Comparison of ENCODE assay signal across 30 mouse cellular contexts in the genomic region with DNA sequence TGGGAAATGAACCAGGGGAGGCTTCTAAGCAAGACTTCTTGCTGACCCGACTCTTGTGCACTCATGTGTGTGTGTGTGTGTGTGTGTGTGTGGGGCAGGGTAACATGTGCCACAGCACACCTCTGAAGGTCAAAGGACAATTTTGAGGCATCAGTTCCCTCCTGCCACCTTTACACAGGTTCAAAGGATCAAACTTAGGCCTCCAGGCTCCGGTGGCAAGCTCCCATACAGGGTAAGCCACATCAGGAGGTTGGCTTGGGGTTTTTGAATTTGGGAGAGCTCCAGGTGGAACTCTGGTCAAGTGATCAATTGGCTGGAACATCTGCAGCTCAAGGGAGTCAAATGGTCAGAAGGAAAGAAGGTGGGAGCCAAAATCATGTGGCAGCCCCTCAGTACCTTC. TPM values are rescaled to one million over a fixed set of nuclear protein-coding genes. Genes with fewer than 3 reads are reported as not detected.
DNase-seq lines count a peak whose midpoint lies in the region; ATAC-seq and TF ChIP-seq lines count a peak whose summit lies in the region.
"Had no signal": no experiment of that assay in that cellular context is flagged by ENCODE, and none has a peak within 500 bp of the region (broad histone marks: within the 10 kb centered on the region; RNA-seq: fewer than 3 reads in every experiment).

No protein-coding gene starts in this region.

- no peaks in the 10 kb centered on the region for H3K27me3 ChIP-seq in kidney, adult 2 months (replicated peaks; ENCODE audit: control insufficient read depth, insufficient read depth, low read length)
- H3K27me3 ChIP-seq in kidney, embryonic 16.5 days (ENCODE audit: insufficient read depth, low read length), result no peaks in the 10 kb centered on the region
- H3K27me3 ChIP-seq: forebrain, embryonic 13.5 days had no signal

- H3K9me3 ChIP-seq in kidney, embryonic 16.5 days (ENCODE audit: low read length), result no peaks in the 10 kb centered on the region
- H3K9me3 ChIP-seq: forebrain, embryonic 10.5 days; forebrain, embryonic 13.5 days; G1E; heart, embryonic 10.5 days; heart, embryonic 13.5 days had no signal

- no peak for TF ChIP-seq CTCF in kidney, adult 2 months (conservative IDR thresholded peaks at IDR 0.05; ENCODE audit: insufficient read depth, insufficient read length, low read depth, low read length)

- no peak for ATAC-seq in kidney, embryonic 16.5 days (ENCODE audit: low FRiP score, low TSS enrichment)
- ATAC-seq: forebrain, embryonic 13.5 days; forebrain, embryonic 16.5 days; hindbrain, postnatal 0 days; Patski had no signal

- H3K27ac ChIP-seq in kidney, adult 2 months (ENCODE audit: insufficient read depth, low read depth, low read length), result no peak overlapping the region
- no peak overlapping the region for H3K27ac ChIP-seq in kidney, embryonic 16.5 days (ENCODE audit: low read length)
- H3K27ac ChIP-seq in brown adipose tissue, adult 24 weeks (replicated peaks; ENCODE audit: low read depth, low read length), result peak overlapping the region; percentile 79
- H3K27ac ChIP-seq: forebrain, embryonic 10.5 days; forebrain, embryonic 13.5 days; heart, adult 2 months; heart, embryonic 10.5 days; heart, embryonic 13.5 days; hindbrain, embryonic 14.5 days; hindbrain, postnatal 0 days had no signal

- H3K4me1 ChIP-seq in kidney, adult 2 months (ENCODE audit: control insufficient read depth, insufficient read depth, low read length), result peaks cover 3% of the 10 kb centered on the region; the same call in 1 of the 2 replicates
- no peaks in the 10 kb centered on the region for H3K4me1 ChIP-seq in kidney, embryonic 16.5 days (ENCODE audit: insufficient read depth, low read length)
- 0 out of 2 replicates have a peak, but pooled peaks cover 3% of the 10 kb centered on the region for H3K4me1 ChIP-seq in brown adipose tissue, adult 24 weeks (ENCODE audit: control insufficient read depth, insufficient read depth, insufficient read length, low read length)
- H3K4me1 ChIP-seq: forebrain, embryonic 10.5 days; forebrain, embryonic 13.5 days; heart, embryonic 10.5 days; heart, embryonic 13.5 days had no signal

- DNase-seq in adrenal gland, postnatal 14 days, result peak; percentile 54
- DNase-seq in adrenal gland, adult 8-10 months, result no peak
- peak; percentile 84 for DNase-seq in kidney, adult 2 months
- DNase-seq in kidney, postnatal 25 days, result peak; percentile 24 to 68
- no peak for DNase-seq in kidney, postnatal 4 days
- DNase-seq in testis, postnatal 14 days (ENCODE audit: low spot score), result no peak
- DNase-seq: adrenal gland, postnatal 25 days; B cell, adult 2 months; cerebellum, adult 18-20 months; cerebellum, adult 9-10 months; cerebellum, postnatal 14 days; gastrocnemius, postnatal 10 days; gastrocnemius, postnatal 36 days; heart, adult 2 months; heart, postnatal 14 days; heart, postnatal 4 days had no signal

- 33% methylated on average over 2 of the region's 2 CpGs for WGBS in kidney, adult 2 months
- WGBS in kidney, embryonic 16.5 days, result 67% methylated on average over 2 of the region's 2 CpGs

- H3K4me2 ChIP-seq in kidney, embryonic 16.5 days (replicated peaks; ENCODE audit: low read depth, low read length), result no peak overlapping the region
- H3K4me2 ChIP-seq: forebrain, embryonic 13.5 days; heart, embryonic 13.5 days; hindbrain, embryonic 14.5 days had no signal

- H3K4me3 ChIP-seq in kidney, adult 2 months (ENCODE audit: insufficient read depth, low read depth, low read length), result no peak overlapping the region
- H3K4me3 ChIP-seq in kidney, embryonic 16.5 days (ENCODE audit: low read length), result no peak overlapping the region
- no peak overlapping the region for H3K4me3 ChIP-seq in brown adipose tissue, adult 24 weeks (ENCODE audit: insufficient read depth, low read depth, low read length)
- H3K4me3 ChIP-seq: forebrain, embryonic 10.5 days; forebrain, embryonic 13.5 days; heart, adult 2 months; heart, embryonic 10.5 days; heart, embryonic 13.5 days had no signal

- no peaks in the 10 kb centered on the region for H3K36me3 ChIP-seq in kidney, adult 2 months (ENCODE audit: control insufficient read depth, insufficient read depth, low read length)
- no peaks in the 10 kb centered on the region for H3K36me3 ChIP-seq in kidney, embryonic 16.5 days (ENCODE audit: insufficient read depth, low read length)
- H3K36me3 ChIP-seq: forebrain, embryonic 10.5 days; G1E; heart, embryonic 10.5 days; heart, embryonic 13.5 days had no signal

- H3K9ac ChIP-seq in kidney, embryonic 16.5 days (replicated peaks; ENCODE audit: low read length), result no peak overlapping the region
- H3K9ac ChIP-seq: forebrain, embryonic 13.5 days; heart, embryonic 13.5 days; hindbrain, embryonic 14.5 days had no signal

- TF ChIP-seq POLR2A in kidney, adult 2 months (IDR thresholded peaks at IDR 0.05; ENCODE audit: low read depth, low read length), result no peak

RNA-seq across cellular contexts. Expression of a gene that starts 6.1 kb away (rescaled TPM):
- 98.5 and 109 TPM in 2 replicates for total RNA-seq in adrenal gland, postnatal 14 days (2021)
- total RNA-seq in adrenal gland, adult 8-10 months (2022), result 100 to 1,000 TPM in 2 of 4 experiments, 10 to 100 TPM in 2; 92.3 to 120 (median 107) TPM
- polyA plus RNA-seq in kidney, adult 2 months (2012; rRNA removed), result 61.0 and 63.7 TPM in 2 replicates
- polyA plus RNA-seq in kidney, embryonic 16.5 days (2015; fragmentation: Nextera tagmentation; extraction: Ambion mirVana), result 51.6 TPM in 2 replicates
- polyA plus RNA-seq in brown adipose tissue, adult 24 weeks (2012; ENCODE audit: insufficient read depth, insufficient read length, missing spikeins), result 43.7 and 46.5 TPM in 2 replicates

RNA-seq across cellular contexts. Expression of a gene that starts 12.8 kb away (rescaled TPM):
- total RNA-seq in adrenal gland, postnatal 14 days (2021), result 39.2 and 59.5 TPM in 2 replicates
- 10 to 100 TPM; 33.7 to 65.5 (median 38.5) TPM for total RNA-seq in adrenal gland, adult 8-10 months (2022)
- polyA plus RNA-seq in kidney, adult 2 months (2012; rRNA removed), result 1.5 and 1.8 TPM in 2 replicates
- 0.63 and 0.64 TPM in 2 replicates for polyA plus RNA-seq in kidney, embryonic 16.5 days (2015; fragmentation: Nextera tagmentation; extraction: Ambion mirVana)
- polyA plus RNA-seq in brown adipose tissue, adult 24 weeks (2012; ENCODE audit: insufficient read depth, insufficient read length, missing spikeins), result 1.3 and 3.4 TPM in 2 replicates
- total RNA-seq: CH12.LX; gastrocnemius, adult 18-20 months; gastrocnemius, postnatal 36 days; granulocyte monocyte progenitor cell, adult 5-6 weeks had no signal
- polyA plus RNA-seq: G1E, Patski had no signal

Comparison
In these comparisons a context has a peak if more than half of its experiments do, and no peak if none do; other contexts are left out.
1. DNase-seq: peak in adrenal gland, postnatal 14 days (single experiment), kidney, adult 2 months (single experiment) and kidney, postnatal 25 days (2 of 2); none in adrenal gland, adult 8-10 months (single experiment), kidney, postnatal 4 days (0 of 2) and testis, postnatal 14 days (single experiment).